Mouse (Mus musculus): Measurements from ENCODE around the gene Pacs1. TPM values are rescaled to one million over a fixed set of nuclear protein-coding genes. Genes with fewer than 3 reads are reported as not detected.

Pacs1 gene
- 39.0 and 46.4 TPM in 2 replicates for polyA plus RNA-seq (2015; fragmentation: Nextera tagmentation; extraction: Ambion mirVana)

DNA sequence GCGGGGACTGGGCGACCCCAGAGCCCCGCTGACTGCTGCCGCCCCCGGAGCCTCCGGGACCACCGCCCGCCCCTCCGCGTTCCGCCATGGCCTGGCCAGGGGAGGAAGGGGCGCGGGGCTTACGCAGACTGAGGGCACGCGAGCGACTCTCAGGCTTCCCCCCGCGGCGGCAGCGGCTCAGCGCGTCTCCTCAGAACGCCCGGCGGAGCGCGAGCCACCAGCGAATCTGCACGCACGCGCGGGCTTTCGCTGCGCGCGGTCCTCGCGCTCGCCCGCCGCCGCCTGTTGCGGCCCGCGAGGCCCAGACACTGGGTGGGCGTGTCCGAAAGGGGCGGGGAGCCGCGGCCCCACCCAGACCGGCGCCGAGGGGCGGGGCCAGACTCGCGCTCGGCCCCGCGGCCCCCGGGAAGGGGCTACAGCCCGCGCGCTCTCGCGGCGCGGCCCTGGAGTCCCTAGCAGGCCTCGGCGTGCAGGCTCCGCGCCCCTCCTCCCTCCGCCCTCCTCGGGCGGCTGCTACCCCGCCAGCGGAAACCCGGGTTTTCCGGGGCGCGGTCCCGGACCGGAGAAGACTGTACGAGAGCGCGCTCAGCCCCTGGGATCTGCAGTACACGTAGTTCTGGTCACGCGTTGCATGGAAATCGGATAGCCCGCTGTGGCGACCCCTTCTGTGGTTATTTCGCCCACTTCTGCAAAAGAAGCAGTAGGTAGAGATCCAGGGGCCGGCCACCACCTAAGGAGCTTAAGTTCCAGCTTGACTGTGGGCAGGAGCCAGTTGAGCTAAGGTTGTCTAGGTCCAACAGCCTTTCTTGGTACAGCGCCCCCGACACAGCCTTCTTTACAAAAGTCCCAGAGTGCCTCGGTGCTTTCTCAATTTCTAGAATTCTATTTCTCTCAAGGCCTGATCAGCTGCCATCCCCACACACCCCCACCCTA, at the start of gene Pacs1:
TSS of gene Pacs1 (minus strand) at position 319 of the 933 bp plus-strand sequence.

DNA sequence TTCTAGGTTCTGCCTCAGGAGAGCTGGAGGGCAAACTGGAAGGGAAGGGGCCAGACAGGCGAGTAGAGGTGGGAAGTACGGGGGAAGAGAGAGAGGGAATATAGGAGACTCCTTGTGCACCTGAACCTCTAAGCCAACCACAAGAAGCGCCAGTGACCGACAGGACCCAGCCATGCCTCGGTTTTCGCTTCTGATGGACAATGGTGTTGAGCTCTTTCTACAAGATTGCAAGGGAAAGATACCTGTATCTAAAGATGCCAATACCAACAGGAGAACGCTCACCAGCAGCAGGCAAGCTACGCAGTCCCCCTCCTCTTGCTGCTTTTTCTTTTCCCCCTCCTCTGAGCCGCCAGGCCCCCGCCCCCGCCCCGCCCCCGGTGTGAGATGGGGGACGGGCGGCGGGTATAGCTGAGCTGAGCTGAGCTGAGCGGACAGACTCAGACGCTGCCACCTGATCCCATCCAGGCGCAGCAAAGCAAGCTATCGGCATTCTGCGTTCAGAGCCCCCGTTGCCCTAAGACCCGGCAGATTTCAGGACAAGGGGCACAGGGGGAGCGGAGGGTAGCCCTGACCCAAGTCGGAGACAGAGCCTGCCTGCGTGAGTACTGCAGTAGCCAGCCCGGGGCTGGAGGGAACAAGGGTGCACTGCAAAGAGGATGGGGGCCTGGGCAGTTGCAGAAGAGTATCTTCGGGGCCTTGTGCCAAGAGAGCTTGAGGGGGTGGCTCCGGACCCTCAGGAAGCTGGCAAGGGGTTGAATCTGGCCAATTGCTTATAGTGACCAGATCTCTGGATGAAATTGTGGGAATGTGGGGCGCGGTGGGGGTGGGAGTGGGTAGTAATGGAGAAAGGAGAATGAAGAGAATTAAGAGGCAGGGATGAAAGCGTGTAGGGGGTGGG, 25.2 kb upstream of the Pacs1 start, which contains the start of gene Gal3st3:
TSS of gene Gal3st3 (plus strand) at position 429 of the 898 bp plus-strand sequence.

DNA sequence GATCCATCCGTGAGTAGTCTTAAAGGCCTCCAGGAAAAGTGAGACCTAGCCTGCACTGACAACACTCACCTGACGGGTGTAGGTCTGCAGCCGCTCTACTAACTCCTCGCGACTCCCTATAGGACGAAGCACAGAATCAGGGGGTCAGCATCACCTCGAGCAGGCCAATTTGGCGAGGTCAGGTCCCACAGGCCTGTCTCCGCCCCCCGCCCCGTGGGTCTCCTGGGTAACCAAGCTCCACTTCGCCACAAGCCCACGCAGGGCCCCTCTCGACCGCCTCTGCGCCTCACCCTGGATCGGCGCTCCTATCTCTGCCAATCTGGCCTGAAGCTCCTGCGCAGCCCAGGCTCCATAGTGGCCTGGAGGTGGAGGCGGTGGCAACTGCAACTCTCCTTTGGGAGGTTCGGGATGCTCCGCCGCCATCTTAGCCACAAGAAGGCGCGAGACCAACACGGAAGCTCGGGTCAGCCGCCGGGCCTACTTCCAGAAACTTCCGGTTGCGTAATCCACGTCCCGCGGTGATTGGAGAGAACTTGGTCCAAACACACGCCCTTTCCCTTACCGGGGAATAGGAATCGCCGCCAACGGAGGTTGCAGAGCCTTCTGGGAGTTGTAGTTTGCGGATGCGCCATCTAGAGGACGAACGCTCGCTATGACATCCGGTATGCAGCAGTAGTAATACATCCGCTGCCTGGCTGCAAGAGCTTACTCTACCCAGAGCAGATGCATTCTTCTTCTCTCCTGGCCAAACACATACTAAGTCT, 22.2 kb upstream of the Pacs1 start, which contains the start of gene Sf3b2:
TSS of gene Sf3b2 (minus strand) at position 484 of the 764 bp plus-strand sequence.

DNA sequence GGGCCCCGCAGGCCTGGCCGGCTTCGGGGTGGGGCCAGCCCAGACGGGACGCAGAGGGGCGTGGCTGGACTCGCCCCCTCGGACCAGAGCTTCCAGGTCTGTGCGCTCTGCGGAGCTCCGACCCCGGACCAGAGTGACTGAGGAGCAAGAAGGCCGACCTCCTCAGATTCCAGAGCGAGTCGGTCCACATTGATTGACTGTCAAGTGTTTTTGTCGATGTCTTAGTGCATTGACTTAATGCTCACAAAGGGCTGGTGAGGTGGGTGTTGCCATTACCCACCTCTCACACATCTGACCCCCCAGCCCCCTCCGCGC, 154.6 kb downstream of the Pacs1 start, which contains the start of gene Klc2:
TSS of gene Klc2 (minus strand) at position 177 of the 315 bp plus-strand sequence.

DNA sequence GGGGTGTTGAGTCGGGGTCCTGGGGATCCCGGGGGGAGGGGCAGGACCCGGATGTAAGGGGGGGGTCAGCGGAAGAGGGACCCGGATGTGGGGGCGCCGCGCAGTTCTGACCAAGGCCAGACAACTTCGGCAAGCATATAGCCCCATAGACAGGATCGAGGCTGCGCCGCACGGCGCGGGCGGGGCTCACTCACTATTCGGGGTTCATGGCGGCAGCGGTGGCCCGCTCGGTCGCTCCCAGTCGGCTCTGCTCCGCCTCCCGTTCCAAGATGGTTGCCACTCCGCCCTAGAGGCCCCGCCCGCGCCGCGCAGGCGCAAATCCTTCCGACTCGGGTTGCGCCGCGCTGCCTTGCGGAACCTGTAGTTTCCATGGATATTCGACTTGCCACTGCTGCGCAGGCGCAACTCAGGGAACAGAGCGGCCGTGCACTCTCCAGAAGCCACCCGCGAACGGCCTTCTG, 166.2 kb downstream of the Pacs1 start, which contains the start of gene Rab1b:
TSS of gene Rab1b (minus strand) at position 342 of the 461 bp plus-strand sequence.

DNA sequence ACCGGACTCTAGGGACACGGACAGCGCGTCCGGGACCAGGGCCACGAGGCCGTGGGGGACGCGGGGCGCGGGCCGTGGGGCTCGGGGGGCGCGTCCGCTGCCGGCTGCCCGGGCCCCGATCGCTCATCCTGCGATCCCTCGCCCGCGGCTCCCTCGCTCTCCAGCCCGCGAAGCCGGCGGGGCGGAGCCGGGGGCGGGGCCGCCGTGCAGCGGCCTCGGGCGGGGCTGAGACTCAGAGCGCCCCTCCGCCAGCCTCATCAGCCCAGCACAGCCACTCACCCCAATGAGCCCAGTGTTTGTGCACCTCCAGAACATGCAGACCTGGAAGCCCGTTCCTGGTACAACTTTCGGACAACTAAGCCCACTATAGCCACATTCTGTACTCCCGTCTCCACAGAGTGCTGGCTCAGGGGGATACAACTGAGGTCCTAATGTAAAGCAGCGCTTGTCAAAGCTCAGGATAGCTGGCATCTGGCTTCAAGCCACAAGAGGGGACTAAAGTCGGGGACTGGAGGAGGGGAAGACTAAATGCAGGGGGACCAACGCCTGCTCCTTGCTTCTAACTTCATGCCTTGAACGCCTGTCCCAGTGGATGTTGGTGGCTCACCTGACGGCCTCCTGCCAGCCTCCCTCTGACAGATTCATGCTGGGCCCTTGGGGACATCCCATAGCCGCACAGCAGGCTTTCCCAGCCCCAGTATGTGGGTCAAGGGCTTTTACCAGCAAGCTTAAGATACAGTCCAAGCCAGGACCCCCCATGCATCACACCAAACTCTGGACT, 174.4 kb downstream of the Pacs1 start, which contains the start of gene Cnih2:
TSS of gene Cnih2 (minus strand) at position 159 of the 781 bp plus-strand sequence.

DNA sequence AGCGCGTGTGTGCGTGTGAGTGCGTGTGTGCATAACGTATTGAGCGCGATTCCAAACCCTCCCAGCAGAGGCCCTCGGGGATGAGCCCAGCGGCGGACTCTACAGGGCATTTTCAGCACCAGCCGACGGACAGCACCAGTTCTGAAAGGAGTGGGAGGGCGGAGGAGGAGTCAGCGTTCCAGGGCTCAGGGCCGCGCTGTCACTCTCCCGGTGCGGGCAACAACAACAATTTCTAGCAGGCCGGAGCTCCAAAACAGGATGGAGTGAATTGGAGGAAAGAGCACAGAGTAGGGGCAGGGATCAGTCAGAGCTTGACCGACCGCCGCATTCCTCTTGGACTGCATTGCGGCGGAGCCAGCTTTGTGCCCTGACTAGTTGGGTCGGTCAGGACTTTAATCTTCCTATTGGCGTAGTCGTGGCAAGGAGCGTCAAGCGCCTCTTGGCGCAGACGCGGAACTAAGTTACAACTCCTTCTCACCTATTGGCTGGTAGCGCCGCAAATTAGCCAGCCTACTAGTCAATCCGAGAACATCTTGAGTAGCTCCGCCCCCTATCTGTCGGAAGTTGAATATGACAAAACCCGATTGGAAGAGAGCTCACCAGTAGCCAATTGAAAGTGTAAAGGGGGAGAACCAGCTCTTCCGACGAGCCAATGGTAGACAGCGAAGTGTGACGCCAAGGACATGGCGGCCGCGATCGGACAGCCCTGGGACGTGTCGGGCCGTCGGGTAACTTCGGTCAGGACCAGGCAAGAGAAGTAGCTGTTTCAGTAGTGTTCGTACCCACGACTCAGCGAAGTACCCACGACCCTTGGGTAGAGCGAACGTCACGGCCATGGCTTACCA, 184.8 kb downstream of the Pacs1 start, which contains the start of gene Yif1a:
TSS of gene Yif1a (plus strand) at position 655 of the 845 bp plus-strand sequence.

DNA sequence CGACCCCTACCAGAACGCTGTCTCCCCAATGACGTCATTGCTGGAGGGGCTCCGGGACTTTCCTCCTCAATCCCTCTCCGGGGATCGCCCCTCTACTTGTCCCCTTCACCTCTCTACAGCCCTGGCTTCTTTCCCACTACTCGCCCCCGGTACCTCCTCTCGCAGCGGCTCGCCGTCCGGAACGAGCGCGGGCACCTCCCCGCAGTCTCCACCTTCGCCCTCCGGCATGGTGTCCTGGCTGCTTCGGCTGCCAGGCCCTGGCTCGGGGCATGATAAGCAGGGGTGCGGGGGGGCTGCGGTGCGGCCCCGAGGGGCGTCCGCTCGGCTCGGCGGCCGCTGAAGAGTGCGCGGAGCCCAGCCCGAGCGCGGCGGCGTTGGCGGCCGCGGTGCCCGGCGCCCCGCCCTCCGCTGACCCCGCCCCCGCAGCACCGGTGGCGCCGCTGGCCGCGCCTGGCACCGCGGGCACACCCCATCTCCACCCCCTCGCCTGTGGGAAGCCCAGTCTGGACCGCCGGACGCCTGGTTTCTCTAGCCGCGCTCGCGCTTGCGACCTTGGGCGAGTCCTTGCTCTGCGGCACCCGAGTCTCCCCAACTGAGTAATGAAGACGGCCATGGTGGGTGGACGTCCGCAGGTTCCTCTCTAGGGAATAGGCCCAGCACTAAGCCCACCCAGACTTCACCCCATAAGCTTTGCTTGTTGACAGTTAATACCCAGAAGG, 187.6 kb downstream of the Pacs1 start, which contains the start of gene Tmem151a:
TSS of gene Tmem151a (minus strand) at position 387 of the 719 bp plus-strand sequence.

Small RNA genes lying within 50 kb of the gene (microRNA-seq; reads per million reads assigned to microRNA genes)
- gene Gm27468, result not detected

Other genes with a start within 250 kb of the Pacs1 start
- gene Slc29a2, start 249.3 kb downstream of the Pacs1 start, polyA plus RNA-seq (2015; fragmentation: Nextera tagmentation; extraction: Ambion mirVana), result 17.8 and 18.5 TPM in 2 replicates
- gene B4gat1, start 234.3 kb downstream of the Pacs1 start, polyA plus RNA-seq (2015; fragmentation: Nextera tagmentation; extraction: Ambion mirVana), result 166 and 173 TPM in 2 replicates
- gene AC124502.3, start 234.2 kb downstream of the Pacs1 start, polyA plus RNA-seq (2015; fragmentation: Nextera tagmentation; extraction: Ambion mirVana), result 1.7 and 2.2 TPM in 2 replicates
- gene Brms1, start 231.8 kb downstream of the Pacs1 start, polyA plus RNA-seq (2015; fragmentation: Nextera tagmentation; extraction: Ambion mirVana), result 14.2 and 14.9 TPM in 2 replicates
- 0.55 and 0.71 TPM in 2 replicates for gene Rin1, start 222.6 kb downstream of the Pacs1 start, polyA plus RNA-seq (2015; fragmentation: Nextera tagmentation; extraction: Ambion mirVana)
- gene Cd248, start 205.0 kb downstream of the Pacs1 start, polyA plus RNA-seq (2015; fragmentation: Nextera tagmentation; extraction: Ambion mirVana), result 17.4 and 19.4 TPM in 2 replicates
- 63.2 and 66.9 TPM in 2 replicates for gene Tmem151a, start 187.6 kb downstream of the Pacs1 start, polyA plus RNA-seq (2015; fragmentation: Nextera tagmentation; extraction: Ambion mirVana)
- 72.6 and 73.4 TPM in 2 replicates for gene Yif1a, start 184.6 kb downstream of the Pacs1 start, polyA plus RNA-seq (2015; fragmentation: Nextera tagmentation; extraction: Ambion mirVana)
- 448 and 454 TPM in 2 replicates for gene Cnih2, start 174.6 kb downstream of the Pacs1 start, polyA plus RNA-seq (2015; fragmentation: Nextera tagmentation; extraction: Ambion mirVana)
- 203 and 219 TPM in 2 replicates for gene Rab1b, start 166.0 kb downstream of the Pacs1 start, polyA plus RNA-seq (2015; fragmentation: Nextera tagmentation; extraction: Ambion mirVana)
- gene Klc2, start 154.6 kb downstream of the Pacs1 start, polyA plus RNA-seq (2015; fragmentation: Nextera tagmentation; extraction: Ambion mirVana), result 72.6 and 86.2 TPM in 2 replicates
- 285 and 310 TPM in 2 replicates for gene Sf3b2, start 22.3 kb upstream of the Pacs1 start, polyA plus RNA-seq (2015; fragmentation: Nextera tagmentation; extraction: Ambion mirVana)
- gene Gal3st3, start 25.2 kb upstream of the Pacs1 start, polyA plus RNA-seq (2015; fragmentation: Nextera tagmentation; extraction: Ambion mirVana), result 27.2 and 33.5 TPM in 2 replicates
- gene Catsper1, start 62.6 kb upstream of the Pacs1 start, polyA plus RNA-seq (2015; fragmentation: Nextera tagmentation; extraction: Ambion mirVana), result not detected in 2 replicates
- 13.4 and 14.4 TPM in 2 replicates for gene Cst6, start 76.5 kb upstream of the Pacs1 start, polyA plus RNA-seq (2015; fragmentation: Nextera tagmentation; extraction: Ambion mirVana)
- 38.0 and 39.8 TPM in 2 replicates for gene Eif1ad, start 93.6 kb upstream of the Pacs1 start, polyA plus RNA-seq (2015; fragmentation: Nextera tagmentation; extraction: Ambion mirVana)
- gene Banf1, start 94.0 kb upstream of the Pacs1 start, polyA plus RNA-seq (2015; fragmentation: Nextera tagmentation; extraction: Ambion mirVana), result 289 and 303 TPM in 2 replicates
- 51.9 and 57.3 TPM in 2 replicates for gene Sart1, start 115.6 kb upstream of the Pacs1 start, polyA plus RNA-seq (2015; fragmentation: Nextera tagmentation; extraction: Ambion mirVana)
- gene Tsga10ip, start 129.4 kb upstream of the Pacs1 start, polyA plus RNA-seq (2015; fragmentation: Nextera tagmentation; extraction: Ambion mirVana), result not detected in 2 replicates
- gene Drap1, start 151.9 kb upstream of the Pacs1 start, polyA plus RNA-seq (2015; fragmentation: Nextera tagmentation; extraction: Ambion mirVana), result 343 and 347 TPM in 2 replicates
- 89.6 and 104 TPM in 2 replicates for gene AI837181, start 152.0 kb upstream of the Pacs1 start, polyA plus RNA-seq (2015; fragmentation: Nextera tagmentation; extraction: Ambion mirVana)
- gene Fosl1, start 174.4 kb upstream of the Pacs1 start, polyA plus RNA-seq (2015; fragmentation: Nextera tagmentation; extraction: Ambion mirVana), result not detected in 2 replicates
- gene Ccdc85b, start 184.8 kb upstream of the Pacs1 start, polyA plus RNA-seq (2015; fragmentation: Nextera tagmentation; extraction: Ambion mirVana), result 21.3 and 22.9 TPM in 2 replicates
- 161 and 163 TPM in 2 replicates for gene Fibp, start 187.5 kb upstream of the Pacs1 start, polyA plus RNA-seq (2015; fragmentation: Nextera tagmentation; extraction: Ambion mirVana)
- gene Ctsw, start 195.4 kb upstream of the Pacs1 start, polyA plus RNA-seq (2015; fragmentation: Nextera tagmentation; extraction: Ambion mirVana), result 1.4 and 2.2 TPM in 2 replicates
- gene Efemp2, start 200.8 kb upstream of the Pacs1 start, polyA plus RNA-seq (2015; fragmentation: Nextera tagmentation; extraction: Ambion mirVana), result 44.4 and 50.1 TPM in 2 replicates
- gene Mus81, start 215.3 kb upstream of the Pacs1 start, polyA plus RNA-seq (2015; fragmentation: Nextera tagmentation; extraction: Ambion mirVana), result 33.8 and 43.8 TPM in 2 replicates
- gene Cfl1, start 217.3 kb upstream of the Pacs1 start, polyA plus RNA-seq (2015; fragmentation: Nextera tagmentation; extraction: Ambion mirVana), result 2,893 and 3,202 TPM in 2 replicates
- not detected in 2 replicates for gene 1700020D05Rik, start 230.7 kb upstream of the Pacs1 start, polyA plus RNA-seq (2015; fragmentation: Nextera tagmentation; extraction: Ambion mirVana)
- gene Snx32, start 237.4 kb upstream of the Pacs1 start, polyA plus RNA-seq (2015; fragmentation: Nextera tagmentation; extraction: Ambion mirVana), result 74.9 and 90.0 TPM in 2 replicates